Mouse (Mus musculus) bone marrow macrophage, adult 2 months (primary cell): ENCODE results near the gene Prm2.

Source experiments
- CTCF ChIP-seq: IDR thresholded peaks from 2 replicates; pipeline ENCODE4 v1.5.1; 2012; ENCODE audit warnings: low read depth, mild to moderate bottlenecking, low read length, moderate library complexity
- POLR2A ChIP-seq: IDR thresholded peaks from 2 replicates; pipeline ENCODE4 v1.6.1; 2012; ENCODE audit warnings: mild to moderate bottlenecking, low read depth, low read length, borderline replicate concordance

DNA sequence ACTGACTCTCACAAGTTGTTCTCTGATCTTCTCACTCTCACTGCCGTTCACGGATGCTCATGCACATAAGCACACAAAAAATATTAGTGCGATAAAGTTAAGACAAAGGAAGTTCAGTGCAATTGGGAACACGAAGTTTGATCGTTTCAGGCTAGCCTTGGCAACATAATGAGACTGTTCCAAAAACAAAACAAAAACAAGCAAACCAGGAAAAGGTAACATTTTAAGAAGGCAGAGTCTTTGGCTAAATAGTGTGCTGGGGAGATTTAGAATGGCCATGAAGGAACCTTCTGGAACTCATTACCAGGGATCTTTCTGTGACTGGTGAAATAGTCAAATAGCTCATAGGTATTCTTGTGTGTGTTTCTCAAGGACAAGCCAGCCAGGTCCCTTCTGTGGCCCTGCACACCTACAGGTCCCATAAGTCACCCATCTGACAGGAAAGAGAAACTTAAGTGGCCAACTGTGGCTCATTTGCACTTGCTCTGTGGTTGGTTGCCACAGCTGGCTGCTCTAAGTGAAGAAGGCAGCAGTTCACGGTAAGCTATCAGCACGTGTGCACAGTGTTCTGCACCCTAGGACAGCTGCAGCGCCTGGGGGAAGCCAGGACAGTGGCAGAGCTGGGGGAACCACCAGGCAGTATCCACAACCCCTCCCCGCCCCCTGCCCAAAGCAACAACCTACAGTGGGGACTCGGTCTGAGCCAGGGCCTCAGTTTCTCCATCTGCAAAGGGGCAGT, 10.0 kb upstream of the Prm2 start, which contains the start of gene Prm1:
- TF ChIP-seq POLR2A (no peak), CTCF (no peak)
